Mouse (Mus musculus): Measurements from ENCODE around the gene Mpp3.

The Mpp3 gene

GRCm38 (mm10) chr11:102039487-102040137 lies 11.4 kb upstream of the Mpp3 start:
- DNase-seq (ENCODE audit: low spot score), result no peak

- no peak for DNase-seq (ENCODE audit: low spot score)
Measured at GRCm38 (mm10) chr11:102037789-102038188, 9.5 kb upstream of the Mpp3 start.

DNA sequence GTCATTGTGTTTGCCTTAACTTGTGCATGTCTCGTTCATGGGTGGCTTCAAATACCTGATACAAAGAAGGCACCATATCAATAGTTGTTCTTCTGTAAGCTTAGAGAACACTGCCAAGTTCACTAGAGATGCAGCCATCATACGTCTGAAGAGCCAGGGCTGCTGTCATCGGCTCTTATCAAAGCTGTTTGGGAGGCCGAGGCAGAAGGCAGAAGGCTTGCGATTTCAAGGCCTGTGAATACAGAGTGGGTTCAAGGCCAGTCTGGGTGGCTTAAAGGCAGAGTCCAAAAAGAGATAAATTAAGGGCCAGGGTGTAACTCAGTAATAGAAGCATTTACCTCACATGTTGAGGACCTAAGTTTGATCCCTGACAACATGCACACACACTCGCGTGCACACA lies 8.1 kb upstream of the Mpp3 start:
- DNase-seq (ENCODE audit: low spot score), result no peak

- no peak for DNase-seq (ENCODE audit: low spot score)
Measured at GRCm38 (mm10) chr11:102035456-102035960, 7.2 kb upstream of the Mpp3 start.

DNA sequence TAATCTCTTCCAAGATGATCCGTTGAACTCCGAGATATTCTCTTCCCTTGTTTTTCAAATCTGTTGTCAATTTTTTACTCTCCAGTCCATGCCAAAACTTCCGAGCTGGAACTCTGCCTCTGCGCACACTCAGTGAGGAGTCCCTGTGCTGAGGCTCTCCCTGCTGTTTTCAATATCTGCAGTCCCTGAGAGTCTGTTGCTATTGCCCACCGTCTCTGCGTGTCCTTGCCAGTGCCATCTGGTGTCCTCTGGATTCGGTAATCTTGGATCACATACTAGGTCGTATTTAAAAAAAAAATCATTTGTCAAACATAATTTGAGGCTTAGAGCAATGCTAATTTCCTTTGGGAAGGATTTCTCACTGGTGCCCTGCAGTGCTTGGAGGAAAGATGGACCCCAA lies 6.6 kb upstream of the Mpp3 start:
- DNase-seq (ENCODE audit: low spot score), result no peak

GRCm38 (mm10) chr11:102033055-102033591 lies 4.9 kb upstream of the Mpp3 start:
- DNase-seq (ENCODE audit: low spot score), result no peak

GRCm38 (mm10) chr11:102031149-102031548 lies 2.9 kb upstream of the Mpp3 start:
- no peak for DNase-seq (ENCODE audit: low spot score)

GRCm38 (mm10) chr11:102029966-102030365 lies 1.7 kb upstream of the Mpp3 start:
- no peak for DNase-seq (ENCODE audit: low spot score)

DNA sequence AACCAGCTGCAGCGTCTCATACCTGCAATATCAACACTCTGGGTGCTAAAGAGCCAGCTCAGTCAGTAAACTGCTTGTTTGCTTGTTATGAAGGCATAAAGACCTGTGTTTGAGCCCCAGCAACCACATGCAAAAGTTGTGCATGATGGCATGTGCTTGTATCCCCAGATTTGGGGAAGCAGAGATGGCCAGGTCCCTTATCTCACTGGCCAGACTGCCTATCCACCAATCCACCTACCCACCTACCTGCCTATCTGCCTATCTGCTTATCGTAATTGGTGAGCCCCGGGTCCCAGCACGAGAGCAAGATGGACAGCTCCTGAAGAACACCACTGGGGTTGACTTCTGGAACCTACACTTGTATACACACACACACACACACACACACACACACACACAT lies 1.0 kb upstream of the Mpp3 start:
- DNase-seq (ENCODE audit: low spot score), result no peak

DNA sequence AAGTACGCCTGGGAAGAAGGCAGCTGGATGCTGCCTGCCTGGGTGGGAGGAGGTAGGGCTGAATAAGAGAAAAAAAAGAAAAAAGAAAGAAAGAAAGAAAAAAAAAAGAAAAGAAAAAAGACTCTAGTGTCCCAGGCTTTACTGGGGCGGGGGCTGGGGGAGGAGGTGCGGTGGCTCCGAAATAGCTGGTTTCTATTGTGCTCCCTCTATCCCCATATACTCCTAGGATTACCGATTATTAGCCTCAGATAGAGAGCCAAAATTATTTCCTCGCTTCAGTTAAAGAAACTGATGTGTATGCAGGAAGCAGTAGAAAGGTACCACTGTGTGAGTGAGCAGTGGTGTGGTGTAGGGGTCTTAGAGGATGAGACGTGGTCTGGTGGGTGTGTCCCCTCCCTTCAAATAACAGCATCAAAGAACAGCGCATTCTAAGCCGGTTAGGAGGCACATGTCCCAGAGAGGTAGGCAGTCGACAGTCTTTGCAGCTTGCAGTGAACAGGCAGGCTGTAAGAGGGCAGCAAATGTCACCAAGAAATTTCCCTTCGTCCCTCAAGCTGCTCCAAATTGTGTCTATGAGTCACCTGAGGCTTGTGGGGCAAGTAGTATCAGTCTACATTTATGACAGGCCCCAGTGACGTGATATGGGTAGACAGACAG lies 772 bp downstream of the Mpp3 start:
- no peak for DNase-seq (ENCODE audit: low spot score)

- DNase-seq (ENCODE audit: low spot score), result peak; percentile 55
Measured at GRCm38 (mm10) chr11:102026694-102027360, 1.4 kb downstream of the Mpp3 start.

DNA sequence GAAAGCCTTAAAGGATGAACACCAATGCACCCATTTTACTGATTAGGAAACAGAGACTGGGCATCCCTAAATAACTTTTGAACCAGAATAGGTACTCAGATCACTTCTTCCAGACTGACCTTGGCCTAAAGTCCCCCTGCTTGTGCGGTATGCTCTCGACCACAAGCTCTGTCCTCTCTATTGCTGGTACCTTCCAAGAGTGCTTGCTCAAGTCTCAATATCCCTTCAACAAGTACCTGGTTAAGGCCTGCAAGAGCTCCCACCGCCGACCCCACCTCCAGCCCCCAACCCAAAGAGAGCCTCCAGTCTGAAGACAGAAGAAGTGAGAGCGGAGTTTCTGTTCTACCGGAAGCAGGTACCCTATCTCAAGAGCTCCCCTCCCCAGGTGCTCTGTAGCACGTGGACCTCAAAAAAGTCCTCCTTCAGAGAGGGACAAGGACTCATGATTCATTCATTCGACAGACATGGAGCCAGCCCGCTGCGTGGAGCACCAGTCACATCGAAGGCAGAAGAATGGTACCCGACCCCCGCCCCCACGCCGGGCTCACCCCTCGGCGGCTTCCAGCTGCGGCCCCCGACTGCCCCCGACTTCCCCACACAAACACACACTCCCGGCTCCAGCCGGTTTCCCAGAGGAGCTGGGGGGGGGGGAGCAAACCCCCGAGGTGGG lies 2.1 kb downstream of the Mpp3 start:
- no peak for DNase-seq (ENCODE audit: low spot score)

- DNase-seq (ENCODE audit: low spot score), result no peak
Measured at GRCm38 (mm10) chr11:102025354-102025753, 2.9 kb downstream of the Mpp3 start.

- no peak for DNase-seq (ENCODE audit: low spot score)
Measured at GRCm38 (mm10) chr11:102024875-102025274, 3.4 kb downstream of the Mpp3 start.

GRCm38 (mm10) chr11:102024084-102024758 lies 4.0 kb downstream of the Mpp3 start:
- no peak for DNase-seq (ENCODE audit: low spot score)

GRCm38 (mm10) chr11:102023406-102023805 lies 4.9 kb downstream of the Mpp3 start:
- DNase-seq (ENCODE audit: low spot score), result no peak

GRCm38 (mm10) chr11:102021196-102021595 lies 7.1 kb downstream of the Mpp3 start:
- DNase-seq (ENCODE audit: low spot score), result no peak

DNA sequence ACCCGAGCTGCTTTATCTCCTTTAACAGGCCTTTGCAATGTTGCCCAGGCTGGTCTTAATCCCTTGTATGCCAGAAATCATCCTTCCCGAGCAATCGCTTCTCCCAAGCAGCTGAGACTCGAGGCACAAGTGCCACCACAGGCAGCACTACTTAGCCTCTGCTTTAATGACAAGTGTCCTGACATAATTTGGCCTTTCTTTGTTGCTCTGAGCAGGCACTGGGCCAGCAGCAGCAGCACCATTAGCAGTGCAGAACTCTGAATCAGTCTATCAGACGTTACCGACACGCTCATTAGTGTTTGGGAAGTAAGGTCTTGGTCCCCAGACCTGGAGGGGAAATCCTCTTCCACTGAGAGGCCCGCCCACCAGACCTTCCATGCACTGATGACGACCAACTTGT lies 8.5 kb downstream of the Mpp3 start:
- DNase-seq (ENCODE audit: low spot score), result no peak

DNA sequence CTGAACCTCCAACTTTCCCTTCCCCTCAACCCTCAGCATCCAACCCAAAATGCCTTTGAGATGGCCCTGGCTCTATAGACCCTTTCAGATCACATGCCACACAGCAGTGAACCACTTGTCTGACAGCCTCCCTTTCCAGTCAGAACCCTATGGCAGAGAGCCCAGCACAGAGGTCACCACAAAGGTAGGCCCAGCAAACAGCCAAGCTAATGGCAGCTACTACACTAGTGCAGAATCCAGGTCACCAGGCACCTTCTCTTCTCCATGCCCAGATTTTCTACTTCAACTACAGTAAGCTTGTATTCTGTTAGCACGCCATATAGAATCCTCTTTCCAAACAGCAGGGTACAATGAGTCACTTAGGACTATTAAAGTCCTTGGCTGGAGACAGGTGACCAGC lies 12.1 kb downstream of the Mpp3 start:
- DNase-seq (ENCODE audit: low spot score), result no peak

- no peak for DNase-seq (ENCODE audit: low spot score)
Measured at GRCm38 (mm10) chr11:102015472-102015871, 12.8 kb downstream of the Mpp3 start.

- DNase-seq (ENCODE audit: low spot score), result no peak
Measured at GRCm38 (mm10) chr11:102013201-102013600, 15.1 kb downstream of the Mpp3 start.

DNA sequence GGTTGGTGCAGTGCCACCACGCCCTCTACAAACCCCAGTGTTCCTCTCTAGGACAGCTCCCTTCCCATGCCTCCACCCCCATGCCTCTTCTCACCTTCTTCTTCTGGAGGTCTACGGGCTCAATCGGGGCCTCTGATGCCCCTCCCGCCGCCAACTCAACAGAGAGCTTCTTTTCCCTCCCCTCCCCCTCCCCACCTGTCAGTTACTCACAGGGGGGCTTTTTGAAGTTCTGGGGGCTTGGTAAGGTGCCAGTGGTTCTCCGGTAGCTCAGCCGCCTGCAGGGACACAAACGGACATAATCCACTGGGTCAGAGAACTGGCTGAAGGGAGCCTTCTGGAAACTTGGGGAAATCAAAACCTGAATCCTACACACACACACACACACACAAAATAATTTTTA lies 16.8 kb downstream of the Mpp3 start:
- no peak for DNase-seq (ENCODE audit: low spot score)

All from ovary, postnatal 10 days (tissue).